Mouse (Mus musculus) mouse trophoblast stem cell (cell line): ENCODE data around the gene Spata5.

Source experiments
- in situ Hi-C, 2 experiments: fragments of 300-500 bp; cut with MseI, MboI; formaldehyde crosslinking; loops; 2 replicates in 1 of 2; 3 replicates in 1 of 2; pipeline ENCODE4 v1.15.1; 2025

The Spata5 gene

DNA sequence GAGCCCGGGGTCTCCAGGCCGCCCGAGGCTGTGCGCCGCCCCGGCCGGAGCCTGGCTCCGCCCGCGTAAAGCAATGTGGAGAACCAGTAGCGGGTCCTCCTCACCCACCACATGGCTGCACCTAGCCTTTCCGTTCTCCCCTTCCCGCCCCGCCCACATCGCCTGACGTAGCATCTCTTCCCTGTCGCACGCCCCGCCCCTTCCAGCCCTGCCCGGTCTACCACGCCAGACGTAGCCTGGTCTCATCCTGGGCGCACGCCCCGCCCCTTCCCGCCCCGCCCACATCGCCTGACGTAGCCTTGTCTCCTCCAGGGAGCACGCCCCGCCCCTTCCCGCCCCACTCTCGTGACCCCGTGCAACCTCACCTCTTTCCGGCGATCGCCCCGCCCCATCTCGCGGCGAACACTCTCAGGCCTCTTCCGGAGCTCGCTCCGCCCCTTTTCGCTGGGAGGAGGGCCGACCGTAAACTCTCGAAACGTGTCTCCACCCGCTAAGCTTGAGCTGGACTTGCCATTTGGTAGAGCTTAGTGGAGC is at the start of gene Spata5:
Gene Spata5, plus strand, starts transcription at position 439 of the 534 bp plus-strand sequence.
- in situ Hi-C loops = no loop called here

DNA sequence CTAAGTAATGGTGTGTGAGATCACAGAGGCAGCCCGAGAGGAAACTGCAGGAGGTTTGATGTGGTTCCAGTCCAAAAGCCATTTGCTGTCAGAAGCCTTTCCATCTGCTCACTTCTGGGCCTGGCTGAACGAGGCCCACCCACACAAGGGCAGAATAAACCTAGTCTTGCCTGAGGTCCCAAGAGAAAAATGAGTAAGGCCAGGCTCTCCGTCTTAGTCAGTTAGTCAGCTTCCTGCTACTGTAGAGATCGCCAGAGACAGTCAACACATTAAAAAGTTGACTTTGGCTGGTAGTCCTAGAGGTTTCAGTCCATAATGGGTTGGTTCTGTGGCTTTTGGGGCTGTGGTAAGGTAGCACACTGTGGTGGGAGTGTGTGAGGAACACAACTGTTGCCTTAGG is 49.3 kb upstream of the Spata5 start:
- in situ Hi-C loops = no loop called here

DNA sequence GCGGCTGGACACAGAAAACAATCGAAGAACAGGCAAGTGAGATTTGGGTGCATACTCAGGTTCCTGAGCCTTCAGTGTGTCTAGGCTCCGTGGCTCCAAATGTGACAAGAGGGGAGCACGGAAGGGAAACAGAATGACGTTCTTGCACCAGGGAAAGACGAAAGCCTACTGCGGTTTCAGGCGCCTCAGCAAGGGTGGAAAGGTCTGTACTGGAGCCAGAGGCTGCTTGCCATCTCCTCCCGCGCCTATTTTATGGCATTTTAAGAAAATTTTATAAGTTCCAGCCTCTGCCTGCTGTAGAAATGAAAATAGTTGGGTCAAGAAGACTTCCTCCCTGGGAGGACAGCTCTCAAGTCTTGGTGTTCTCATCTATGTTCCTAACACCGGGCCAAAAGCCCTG is 46.0 kb upstream of the Spata5 start:
- in situ Hi-C loops = no loop called here

DNA sequence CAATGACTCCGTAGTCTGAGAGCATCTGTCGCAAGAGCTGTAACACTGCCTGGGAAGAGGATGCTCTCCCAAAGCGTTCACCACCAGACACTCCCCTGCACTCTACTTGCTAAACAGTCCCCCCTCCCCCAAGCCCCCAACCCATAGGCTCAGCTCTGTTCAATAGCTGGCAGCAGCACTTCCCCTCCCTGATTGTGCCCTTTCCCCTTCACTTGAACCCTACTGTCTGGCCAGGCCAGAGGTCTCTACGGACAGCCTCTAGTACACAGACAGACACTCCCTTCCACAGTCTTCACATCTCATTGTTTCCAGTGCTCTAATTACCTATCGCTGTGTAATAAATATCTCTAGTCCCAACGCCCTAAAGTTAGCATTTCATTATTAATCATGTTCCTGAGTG is 41.8 kb upstream of the Spata5 start:
- in situ Hi-C loops = no loop called here

DNA sequence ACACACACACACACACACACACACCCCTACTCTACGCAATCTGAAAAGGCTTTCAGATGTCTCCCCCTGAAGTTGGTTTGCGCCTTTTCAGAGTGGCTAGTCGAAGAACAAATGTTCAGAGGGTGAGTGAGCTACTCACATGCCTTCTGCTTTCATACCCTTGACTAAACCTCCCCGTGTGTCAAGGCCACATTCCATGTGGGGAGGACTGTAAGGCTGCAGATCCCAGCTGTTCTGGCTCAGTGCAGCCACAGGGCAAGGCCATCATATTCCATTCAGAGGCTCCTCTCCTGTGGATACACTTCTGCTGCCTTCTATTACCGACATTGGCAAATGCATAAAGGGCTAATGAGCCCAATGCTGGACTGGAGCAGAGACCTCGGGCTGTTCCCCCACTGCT is 41.3 kb upstream of the Spata5 start:
- in situ Hi-C loops = no loop called here

DNA sequence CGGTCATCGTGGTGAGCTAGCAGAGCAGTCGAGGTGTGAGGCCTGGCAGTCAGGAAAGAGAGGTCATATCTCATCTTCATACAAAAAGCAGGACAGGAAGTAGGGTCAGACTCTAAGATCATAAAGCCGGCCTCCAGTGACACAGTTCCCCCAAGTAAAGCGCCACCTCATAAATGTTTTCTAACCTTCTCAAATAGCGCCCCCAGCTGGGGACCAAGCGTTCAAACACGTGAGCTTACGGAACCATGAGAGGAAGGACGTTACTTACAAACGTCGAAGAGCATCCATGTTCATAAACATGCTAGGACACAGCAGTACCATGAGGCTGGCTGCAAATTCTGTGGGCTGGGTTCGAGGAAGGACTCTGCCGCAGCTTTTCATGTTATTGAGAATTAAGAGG is 40.5 kb upstream of the Spata5 start:
- in situ Hi-C loops = no loop called here

DNA sequence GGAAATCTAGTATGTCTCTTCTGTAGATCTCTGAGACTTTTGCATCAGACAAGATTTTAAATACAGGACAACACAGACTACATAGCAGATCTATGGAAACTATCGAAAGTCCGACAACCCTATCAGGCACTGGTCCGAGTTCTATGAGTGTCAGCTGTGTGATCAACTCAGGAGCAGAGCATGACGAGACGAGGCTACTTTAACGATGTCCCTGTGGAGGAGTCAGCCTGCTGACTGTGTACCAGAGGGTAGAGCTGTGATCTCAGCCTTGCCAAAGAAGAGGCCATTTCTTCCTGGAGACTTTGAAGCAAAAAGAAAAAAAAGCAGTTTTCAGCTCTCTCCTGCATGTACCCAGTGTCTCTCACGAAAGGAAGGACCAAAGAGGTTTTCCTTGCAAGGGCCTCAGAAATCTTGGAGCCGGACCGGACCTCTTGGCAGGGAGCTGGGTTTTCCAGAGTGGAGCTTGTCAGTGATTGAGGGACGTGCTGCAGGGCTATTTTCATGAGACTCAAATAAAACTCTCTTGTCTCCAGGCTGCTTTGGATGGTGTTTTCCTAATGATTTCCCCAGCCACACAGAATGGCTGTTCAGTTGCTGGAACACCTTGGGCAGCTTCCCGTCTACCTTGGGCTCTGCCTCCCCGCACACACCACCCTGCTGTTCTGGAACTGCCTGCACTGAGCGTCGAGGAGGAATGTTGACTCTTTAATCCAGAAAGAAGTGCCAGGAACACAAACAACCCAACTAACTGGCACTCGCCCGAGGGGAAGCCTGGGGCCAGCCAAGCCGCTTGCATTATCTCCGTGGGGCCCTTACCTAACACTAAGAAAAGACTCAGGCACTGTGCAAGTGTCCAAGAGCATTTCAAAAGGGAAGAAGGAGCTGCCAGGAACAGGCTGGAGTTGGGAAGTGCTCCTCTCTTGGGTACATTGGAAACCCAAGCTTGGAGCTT is 39.5 kb upstream of the Spata5 start:
- in situ Hi-C loops = no loop called here

DNA sequence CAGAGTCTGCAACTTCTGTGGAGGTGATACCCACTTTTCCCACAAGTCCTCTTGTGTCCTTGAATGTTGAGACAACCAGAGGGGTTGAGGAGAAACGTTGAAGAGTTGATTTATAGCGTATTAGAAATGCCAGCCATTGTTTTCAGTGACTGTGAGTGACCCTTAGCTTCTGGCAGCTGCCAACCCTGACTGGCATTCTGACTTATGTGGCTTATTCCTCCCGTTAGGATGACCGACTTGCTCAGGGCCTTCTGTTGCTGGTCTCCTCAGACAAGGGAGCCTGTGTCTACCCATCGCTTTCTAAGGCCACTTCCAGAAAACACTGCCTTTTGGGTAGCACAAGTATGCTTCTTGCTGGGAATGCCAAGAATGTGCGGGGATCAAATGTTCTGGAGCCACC is 38.2 kb upstream of the Spata5 start:
- in situ Hi-C loops = no loop called here

DNA sequence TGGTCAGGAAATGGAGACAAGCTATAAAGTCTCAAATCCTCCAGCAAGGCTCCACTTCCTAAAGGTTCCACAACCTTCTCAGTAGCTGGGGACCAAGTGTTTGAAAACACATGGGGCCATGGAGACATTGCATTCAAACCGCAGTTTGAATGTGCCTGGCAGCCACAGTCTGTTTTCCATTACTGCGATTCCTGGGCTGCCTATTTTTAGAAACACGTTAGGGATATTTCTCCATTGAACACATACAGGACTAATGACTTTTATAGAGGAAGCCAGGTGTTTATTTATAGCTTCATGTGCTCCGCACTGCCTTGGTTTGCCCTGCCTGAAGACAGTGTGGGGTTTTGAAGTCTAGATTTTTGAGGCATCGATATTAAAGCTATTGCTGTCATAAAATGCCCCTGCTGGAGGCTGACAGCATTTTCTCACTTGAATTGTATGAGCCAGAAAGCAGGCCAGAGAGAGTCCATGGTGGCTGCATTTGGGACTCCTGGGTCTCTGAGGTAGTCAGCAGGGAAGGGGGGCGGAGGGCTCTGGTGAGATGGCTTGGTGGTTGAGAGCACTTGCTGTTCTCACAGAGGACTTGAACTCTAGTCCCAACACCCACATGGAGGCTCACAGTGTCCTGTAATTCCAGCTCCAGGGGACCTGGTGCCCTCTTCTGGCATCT is 36.5 kb upstream of the Spata5 start:
- in situ Hi-C loops = no loop called here

DNA sequence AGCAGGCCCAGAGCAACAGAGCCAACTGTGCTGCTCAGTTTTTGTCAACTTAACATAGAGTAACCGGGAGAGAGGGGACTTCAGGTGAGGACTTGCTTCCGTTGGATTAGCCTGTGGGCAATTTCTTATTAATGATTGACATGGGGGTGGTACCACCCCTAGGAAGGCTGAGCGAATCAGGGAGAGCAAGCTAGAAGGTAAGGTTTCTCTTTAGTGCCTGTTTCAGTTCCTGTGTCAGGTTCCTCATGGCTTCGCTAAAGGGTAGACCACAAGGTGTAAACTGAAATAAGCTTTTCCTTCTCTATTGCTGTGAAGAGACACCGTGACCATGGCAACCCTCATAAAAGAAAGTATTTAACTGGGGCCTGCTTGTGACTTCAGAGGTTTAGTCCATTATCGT is 32.4 kb upstream of the Spata5 start:
- in situ Hi-C loops = no loop called here

DNA sequence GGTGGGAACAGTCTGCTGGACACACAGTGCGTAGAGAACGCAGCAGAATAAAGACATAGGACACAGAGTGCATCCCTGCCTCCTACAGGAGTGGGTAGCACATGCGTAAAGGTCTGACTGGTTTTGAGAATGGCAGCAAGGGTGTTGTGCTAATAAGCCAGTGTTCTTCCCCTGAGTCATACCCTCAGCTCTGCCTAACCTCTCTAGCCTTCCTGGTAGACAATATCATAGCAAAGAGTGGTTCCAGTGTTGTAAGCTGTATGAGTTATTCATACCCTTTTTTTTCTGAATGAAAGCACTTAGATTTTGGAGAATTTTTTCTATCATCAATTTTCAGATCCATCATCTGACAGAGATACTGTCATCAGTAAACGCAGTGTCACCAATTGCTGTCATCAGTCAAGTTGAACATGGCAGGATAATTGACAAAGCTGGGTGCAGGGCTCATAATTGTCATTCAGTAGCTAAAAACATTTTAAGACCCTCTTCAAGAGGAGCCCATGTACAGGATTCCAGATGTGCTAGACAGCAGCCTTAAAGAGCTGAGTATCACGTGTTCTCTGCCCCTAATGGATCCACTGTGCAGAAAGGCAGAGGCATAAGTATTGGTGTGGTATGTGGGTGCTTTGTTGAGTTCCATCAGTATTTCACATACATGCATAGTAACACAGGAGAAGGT is 22.6 kb upstream of the Spata5 start:
- in situ Hi-C loops = no loop called here

DNA sequence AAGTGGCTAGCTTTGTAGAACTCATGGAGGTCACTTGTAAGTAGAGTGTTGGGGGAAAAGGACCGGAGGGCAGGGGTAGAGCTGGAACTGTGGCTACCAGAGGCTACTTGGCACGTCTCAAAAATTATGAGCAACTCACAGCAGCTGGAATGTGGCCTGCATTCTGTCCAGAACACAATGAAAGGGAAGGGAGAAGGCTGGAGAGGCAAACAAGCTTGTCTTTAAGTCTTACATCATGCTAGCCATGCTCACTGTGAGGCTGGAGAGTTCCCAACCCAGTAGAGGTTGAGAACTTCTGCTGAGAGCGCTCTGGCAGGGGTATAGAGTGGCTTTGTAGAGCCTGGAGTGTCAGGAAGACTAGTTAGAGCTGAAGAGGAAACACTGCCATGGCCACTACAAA is 22.1 kb upstream of the Spata5 start:
- in situ Hi-C loops = no loop called here

DNA sequence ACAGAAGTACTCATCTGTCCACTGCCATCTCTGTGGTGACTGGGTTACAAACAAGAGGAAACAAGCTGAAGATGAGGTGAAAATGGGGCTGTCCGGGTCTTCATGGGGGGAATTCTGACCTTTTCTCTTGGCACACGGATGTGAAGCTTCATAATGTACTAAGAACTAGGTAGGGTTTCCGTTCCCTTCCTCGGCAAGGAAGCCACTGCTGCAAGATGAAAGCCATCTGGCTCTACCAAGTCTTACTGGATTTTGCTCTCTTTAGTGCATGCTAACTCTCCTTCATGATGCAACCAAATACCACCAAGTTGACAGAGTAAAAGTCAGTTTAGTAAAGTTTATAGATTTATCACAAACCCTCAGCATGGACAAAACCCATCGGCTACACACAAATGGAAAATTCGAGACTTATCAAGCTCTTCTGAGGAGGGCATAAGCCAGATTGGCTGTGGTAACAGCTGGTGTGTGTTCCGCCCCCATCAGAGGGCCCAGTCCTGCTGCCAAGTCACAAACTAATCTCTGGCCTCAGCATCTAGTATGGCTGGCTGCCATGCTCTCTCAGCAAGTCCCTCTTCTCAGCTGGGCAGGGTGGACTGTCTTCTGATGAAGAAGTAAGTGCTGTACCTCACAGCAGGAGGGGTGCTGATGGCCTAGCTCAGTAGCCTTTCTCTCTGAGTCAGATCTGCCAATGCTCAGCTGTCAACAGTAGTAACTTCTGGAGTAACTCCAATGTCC is 20.9 kb upstream of the Spata5 start:
- in situ Hi-C loops = no loop called here

DNA sequence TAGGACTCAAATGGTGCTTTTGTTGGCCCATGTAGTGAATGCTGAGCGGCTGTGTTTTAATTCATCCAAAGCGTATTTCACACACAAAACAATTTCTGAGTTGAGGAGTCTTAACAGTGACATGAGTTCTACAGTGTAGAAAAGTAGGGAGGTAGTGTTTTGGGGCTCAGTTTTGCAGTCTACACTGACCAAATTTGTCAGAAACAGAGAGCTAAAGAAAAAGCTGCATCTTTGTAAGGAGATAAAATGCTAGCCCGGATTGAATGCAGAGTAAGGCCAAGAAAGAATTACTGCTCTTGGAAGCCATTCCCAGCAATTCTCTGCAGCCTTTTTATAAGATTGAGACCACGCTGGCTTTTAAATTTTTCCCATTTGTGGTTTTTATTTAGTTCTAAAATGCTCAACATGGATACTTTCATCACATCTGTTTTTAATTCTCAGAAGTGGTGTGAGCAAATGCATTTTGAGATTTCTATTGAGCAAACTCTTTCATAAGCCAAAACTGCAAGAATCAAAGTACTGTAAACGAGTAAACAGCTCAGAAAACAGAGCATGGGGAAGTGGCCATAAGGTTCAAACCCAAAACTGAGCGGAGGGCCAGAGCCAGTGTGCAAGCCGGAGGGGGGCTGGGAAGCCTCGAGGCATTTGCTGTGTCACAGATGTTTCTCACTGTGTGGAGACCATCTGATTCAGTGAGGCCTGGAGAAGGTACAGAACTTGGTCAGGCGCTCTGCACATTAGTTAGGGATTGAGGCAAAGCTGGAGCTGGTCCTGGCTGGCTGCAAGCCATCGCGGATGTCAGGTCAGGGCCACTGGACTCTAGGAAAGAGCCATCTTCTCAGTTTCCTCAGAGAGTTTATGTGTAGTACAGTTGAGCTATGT is 17.7 kb upstream of the Spata5 start:
- in situ Hi-C loops = no loop called here

DNA sequence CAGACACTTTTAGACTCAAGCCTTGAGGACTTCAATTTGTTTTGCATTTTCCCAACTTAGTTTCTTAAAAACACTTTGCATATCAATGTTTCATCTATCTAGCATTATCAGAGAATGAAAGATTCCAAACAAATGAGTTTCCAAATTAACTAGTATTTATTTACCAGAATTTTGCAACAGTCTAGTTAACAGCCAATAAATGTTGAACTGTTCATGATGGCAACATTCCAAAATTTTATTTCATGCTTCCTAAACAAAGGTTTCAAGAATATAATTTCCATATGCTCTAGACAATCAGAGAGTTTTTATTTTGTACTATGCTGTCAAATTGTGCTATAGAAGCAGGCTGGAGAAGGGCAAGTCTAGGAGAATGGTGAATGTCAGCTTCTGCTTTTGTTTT is 12.1 kb upstream of the Spata5 start:
- in situ Hi-C loops = no loop called here

DNA sequence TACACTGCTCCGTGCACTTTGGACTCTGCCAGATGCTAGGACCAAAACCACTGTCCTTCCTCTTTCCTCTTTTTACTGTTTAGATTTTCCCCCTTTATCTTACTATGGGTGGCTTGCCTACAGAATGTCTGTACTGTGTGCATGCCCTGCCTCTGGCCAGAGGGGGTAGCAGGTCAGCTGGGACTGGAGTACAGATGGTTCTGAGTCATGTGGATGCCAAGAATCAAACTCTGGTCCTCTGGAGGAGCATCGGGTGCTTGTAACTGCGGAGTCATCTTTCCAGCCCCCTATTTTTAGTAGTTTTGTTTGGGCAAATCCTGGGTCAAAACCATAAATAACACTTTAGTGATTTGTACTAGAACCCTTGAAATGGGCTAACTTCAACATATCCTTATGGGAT is 6.2 kb upstream of the Spata5 start:
- in situ Hi-C loops = loop anchor here (5.0 kb wide), 1 partner anchor 71 kb away; no protein-coding TSS in a partner anchor

DNA sequence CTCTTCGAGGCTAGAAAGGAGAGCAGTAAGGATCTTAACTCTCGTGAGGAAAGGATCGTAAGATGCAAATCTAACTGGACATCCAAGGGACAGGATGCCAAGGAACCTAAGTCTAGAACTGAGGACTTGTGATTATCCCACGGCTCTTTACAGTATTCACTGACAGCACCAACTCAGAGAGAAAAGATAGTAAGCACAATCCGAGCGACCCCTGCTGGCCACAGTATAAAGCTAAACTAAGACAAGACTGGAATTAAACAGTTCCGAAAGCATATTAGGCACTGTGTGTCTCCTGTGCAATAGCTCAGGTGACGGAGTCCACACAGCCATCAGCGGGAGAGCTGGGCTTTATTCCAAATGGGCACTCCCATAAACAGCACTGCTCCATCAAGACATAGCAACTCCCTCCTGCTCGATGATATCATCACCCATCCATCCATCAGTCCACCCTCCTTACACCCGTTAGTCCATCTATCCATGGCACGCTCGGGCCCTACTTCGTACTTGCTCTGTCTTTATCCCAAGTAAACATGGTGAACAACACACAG is 5.2 kb upstream of the Spata5 start:
- in situ Hi-C loops = loop anchor here (5.0 kb wide), 1 partner anchor 72 kb away; no protein-coding TSS in a partner anchor

DNA sequence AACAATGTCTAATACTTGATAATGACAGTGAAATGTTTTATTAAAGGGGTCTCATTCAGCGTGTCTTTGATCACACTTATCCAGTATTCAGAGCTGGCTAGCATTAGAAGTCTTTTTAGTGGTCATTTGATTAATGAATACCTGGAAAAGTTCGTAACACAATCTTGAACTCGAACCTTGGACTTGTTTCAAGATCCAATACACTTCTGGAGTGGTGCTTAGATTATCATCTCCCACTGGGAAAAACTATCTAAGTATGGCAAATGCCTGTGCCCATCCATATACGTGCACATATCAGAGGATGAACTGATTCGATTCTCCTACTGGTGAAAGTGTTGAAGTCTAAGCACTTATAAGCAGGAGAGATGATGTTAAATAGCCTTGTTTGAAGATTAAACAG is 1.4 kb upstream of the Spata5 start:
- in situ Hi-C loops = no loop called here

DNA sequence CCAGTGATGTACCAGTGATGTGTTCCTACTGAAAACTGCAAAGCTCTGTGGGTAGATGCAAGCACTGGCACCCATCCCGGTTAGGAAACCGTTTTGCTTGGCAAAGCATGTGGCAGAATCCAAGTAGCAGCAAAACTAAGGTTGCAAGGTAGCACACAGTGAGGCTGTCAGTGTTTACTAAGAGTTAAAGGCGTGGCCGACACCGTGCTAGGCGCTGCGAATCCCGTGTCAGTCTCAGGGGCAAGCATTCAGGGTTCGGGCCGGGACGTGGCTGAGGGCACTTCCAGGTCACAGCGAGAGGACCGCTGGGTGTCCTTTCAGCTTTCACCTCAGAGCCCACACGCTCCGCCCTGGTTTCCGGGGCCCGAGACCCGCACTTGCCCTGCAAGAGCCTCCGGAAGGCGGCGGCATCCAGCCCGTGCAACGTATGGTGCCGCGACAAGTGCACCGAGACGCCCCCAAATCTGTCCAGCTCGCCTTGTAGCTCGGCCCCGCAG is 687 bp upstream of the Spata5 start:
- in situ Hi-C loops = no loop called here

DNA sequence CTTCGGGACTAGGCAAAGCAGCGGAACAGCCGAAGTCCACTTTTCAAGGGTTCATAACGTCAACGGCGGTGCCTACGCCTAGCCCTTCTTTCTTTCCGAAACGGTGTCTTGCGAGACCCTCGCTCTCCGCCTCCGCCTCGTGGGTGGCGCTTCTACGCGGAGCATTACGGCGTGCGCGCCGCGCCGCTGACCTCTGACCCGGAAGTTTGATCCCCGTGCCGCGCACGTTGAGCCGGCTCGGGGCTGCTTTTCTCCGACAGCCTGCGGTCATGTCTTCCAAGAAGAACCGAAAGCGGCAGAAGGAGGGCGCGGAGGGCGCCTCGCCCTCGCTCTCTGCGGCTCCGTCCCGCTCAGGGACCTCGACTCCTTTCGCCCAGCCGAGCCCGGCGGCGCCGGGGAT is 376 bp downstream of the Spata5 start, which contains the start of gene Nudt6:
Gene Nudt6, minus strand, starts transcription at position 140 of the 400 bp plus-strand sequence.
- in situ Hi-C loops = no loop called here
